Mouse (Mus musculus) forelimb bud, embryonic 11.5 days (tissue): ENCODE measurements around the gene Itga1.

Source experiments
- DNase-seq: peaks from one replicate; pipeline ENCODE4 v3.0.0-alpha.2; 2012; ENCODE audit warnings: low read depth, low spot score

Gene Itga1

DNA sequence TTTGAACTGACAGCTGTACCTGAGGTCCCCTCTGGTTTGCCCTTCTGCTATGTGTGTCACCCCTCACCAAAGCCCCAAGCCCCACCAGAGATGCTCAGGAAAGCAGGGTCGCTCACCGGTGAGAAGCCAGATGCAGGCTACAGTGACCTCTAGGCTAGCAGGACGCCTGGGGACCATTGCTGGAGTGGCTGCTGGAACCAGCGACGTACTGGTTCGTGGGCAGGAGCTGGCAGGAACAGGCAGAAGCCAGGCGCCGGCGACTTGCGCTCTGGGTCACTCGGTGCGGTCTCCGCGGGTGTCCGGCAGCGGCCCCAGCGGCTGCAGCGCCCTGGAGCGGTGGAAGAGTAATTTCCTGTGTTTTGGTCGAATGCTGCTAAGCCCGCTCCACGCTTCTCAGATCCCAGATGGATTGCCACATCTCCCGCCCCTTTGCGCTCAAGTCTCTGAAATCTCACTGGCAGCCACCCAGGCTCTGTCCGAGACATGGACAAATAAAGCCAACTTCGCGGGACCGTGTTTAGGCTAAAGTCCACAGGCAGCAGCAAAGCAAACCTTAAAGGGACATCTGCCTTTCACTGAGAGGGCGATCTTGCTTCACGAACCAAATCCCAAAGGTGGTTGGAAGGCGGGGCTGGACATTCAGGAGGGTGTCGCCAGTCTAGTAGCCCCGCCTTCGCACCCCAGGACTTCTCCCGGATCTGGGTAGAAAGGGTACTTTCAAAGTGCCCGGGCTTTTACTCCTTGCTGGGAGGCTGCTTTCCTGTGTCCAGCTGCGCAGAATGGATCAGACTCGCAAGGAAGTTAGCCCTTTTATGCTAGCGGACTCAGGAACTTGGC lies at the start of gene Itga1, which contains the start of gene Gm49395:
Gene Itga1 (minus strand): TSS at position 610 of the 837 bp plus-strand sequence.
Gene Gm49395 (minus strand): TSS at position 567 of the 837 bp plus-strand sequence.
- DNase-seq = peak; percentile 61

GRCm38 (mm10) chr13:115150602-115151001 lies 48.8 kb upstream of the Itga1 start:
- DNase-seq = no peak

- no peak for DNase-seq
Observed at GRCm38 (mm10) chr13:115149849-115150248, 48.1 kb upstream of the Itga1 start.

- no peak for DNase-seq
Observed at GRCm38 (mm10) chr13:115143575-115143974, 41.8 kb upstream of the Itga1 start.

- DNase-seq = no peak
Observed at GRCm38 (mm10) chr13:115142066-115142465, 40.3 kb upstream of the Itga1 start.

GRCm38 (mm10) chr13:115138513-115138912 lies 36.7 kb upstream of the Itga1 start:
- DNase-seq = no peak

- DNase-seq = no peak
Observed at GRCm38 (mm10) chr13:115136761-115137160, 35.0 kb upstream of the Itga1 start.

GRCm38 (mm10) chr13:115132435-115132834 lies 30.7 kb upstream of the Itga1 start:
- peak; percentile 25 for DNase-seq

- no peak for DNase-seq
Observed at GRCm38 (mm10) chr13:115131381-115131780, 29.6 kb upstream of the Itga1 start.

DNA sequence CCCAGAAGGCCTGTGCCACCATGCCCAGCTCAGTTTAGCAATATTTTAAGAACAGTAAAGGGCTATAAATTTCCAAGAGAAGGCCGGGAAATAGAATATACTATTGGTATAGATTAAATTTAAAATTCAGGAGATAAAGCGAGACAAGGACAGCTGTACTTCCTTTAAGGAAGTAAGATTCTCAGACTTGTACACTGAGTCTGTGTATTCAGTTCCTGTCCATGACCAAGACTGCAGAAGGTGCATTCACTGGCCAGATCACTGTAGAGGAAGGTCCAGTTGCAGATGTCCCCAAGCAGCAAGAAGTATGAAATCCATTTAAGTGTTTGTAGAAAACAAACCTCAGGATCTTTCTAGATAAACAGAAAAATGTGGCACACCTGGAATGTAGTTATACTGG lies 28.3 kb upstream of the Itga1 start:
- DNase-seq = no peak

DNA sequence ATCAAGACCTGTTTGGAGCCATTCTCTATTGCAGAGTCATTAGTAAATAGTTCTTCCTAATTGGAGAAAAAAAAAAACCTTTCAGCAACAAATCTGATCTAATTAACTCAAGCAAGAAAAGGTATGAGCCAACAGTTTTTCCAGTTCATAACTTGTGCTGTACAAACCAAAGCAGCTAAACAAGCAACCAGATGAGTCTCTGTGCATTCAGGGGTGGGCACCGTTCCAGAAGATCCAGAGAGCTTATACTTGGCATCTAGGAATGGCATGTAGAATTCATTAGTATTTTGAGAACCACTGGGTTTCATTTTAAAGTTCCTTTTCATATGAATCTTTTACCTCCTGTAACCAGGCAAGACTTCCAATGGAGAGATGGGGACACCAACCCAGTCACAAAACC lies 26.1 kb upstream of the Itga1 start:
- no peak for DNase-seq

GRCm38 (mm10) chr13:115126534-115126933 lies 24.8 kb upstream of the Itga1 start:
- DNase-seq = no peak

DNA sequence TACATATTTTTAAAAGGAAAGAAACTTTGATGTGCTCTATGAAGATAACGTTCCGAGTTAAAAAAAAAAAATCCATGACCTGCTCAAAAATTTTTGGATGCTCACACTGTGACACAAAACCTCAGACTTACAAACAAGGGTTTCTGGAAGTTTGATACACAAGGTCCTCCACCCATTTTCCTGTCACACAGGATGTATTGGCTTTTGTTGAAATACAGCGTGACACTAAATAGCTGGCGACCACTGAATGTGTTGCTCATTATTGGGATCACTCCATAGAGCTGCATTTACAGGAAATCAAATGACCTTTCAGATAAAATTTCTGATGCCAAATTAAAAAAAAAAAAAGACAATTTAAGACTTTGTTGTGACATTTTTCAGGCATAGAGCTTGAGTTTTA lies 23.4 kb upstream of the Itga1 start:
- DNase-seq = no peak

- DNase-seq = no peak
Observed at GRCm38 (mm10) chr13:115124521-115124920, 22.8 kb upstream of the Itga1 start.

DNA sequence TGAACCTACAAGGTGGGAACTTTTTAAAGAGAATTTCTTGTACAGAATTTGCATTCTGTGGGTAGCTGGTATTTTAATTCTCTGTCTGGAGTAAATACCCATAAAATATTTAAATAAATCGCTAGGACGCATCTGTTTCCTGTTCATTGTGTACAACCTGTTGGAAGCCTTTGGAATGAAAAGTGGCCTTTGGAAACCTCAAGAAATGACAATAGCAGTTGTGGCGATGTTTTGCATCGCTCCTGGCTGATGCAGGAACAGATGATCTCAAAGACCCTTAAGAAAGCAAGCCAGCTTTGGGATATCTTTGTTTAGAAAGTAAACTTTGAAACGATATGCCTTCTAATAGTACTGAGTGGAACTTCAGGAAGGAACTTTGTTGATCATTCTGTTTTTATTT lies 17.0 kb upstream of the Itga1 start:
- no peak for DNase-seq

GRCm38 (mm10) chr13:115118195-115118594 lies 16.4 kb upstream of the Itga1 start:
- DNase-seq = no peak

GRCm38 (mm10) chr13:115116930-115117621 lies 15.3 kb upstream of the Itga1 start:
- DNase-seq = no peak

- no peak for DNase-seq
Observed at GRCm38 (mm10) chr13:115109628-115110027, 7.9 kb upstream of the Itga1 start.

DNA sequence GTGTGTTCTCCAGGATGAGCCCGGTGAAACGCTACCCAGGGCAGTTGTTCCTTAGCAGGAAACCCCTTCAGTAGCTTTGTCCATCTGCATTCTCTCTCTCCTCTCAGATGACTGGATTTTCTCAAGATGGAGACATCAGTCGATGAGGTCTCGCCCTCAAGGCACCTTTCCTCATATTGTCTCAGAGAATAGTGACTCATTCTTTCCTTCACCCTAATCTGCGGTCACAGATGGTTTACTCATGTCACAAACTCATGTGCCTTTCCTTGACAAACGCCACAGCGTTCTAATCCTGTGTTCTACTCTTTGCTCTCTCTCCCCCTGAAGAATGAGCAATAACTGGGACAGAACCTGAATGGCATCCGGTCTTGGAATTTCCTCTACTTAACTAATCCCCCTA lies 5.7 kb upstream of the Itga1 start:
- DNase-seq = no peak

DNA sequence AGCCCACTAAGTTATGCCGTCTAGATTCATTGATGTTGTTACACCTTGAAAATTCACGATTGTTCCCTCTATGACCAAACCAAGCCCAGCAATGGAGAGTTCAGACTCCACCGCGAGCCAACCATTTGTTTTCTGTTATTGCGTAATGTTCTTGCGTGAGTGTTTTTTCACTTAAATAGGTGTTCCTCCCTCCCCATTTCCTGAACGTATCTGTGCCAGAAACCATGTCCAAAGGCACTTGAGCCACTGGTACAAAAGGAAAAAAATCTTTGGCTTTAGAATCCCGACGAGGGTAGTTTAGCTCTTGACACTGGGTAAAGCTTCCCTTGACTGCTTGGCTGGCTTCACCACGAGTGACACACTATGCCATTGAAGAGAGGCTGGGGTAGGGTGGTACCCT lies 4.4 kb upstream of the Itga1 start:
- no peak for DNase-seq

GRCm38 (mm10) chr13:115102754-115103153 lies 990 bp upstream of the Itga1 start:
- DNase-seq = no peak

DNA sequence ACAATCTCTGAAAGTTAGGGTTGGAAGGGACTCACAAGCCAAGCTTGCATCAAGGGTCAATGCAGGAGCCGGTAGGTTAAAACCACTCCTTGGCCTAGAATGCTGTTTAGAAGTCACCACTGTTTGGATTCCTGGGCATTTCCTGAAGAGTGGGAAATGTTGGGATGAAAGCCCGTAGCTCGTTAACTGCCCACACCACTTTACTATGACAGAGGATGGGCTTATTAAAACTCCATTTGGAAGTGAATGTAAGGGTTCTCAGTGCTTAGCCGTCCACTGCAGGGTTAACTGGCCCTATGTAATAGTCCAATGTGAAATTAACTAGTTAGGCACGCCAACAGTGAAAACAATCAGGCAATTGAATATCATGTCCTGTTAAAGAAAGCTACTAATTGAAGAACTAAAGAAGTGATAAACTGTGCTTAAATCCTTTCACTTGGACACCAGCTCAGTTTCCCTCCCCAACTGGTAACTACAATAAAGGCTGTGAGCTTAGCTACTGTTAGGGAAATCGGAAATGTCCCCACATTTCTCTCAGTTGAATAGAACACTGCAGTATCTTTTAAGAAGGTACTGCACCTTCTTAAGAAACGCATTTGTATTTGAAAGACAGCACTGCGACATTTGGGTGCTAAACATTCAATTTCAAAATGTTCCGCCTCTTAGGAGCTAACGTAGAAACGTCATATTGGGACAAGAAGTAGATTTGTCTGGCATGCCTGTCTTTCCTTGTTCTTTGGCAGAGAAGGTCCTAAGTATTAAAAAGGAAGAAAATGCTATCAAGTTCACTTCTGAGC lies 1.2 kb downstream of the Itga1 start:
- DNase-seq = no peak
